Mouse (Mus musculus): ENCODE data around the gene Evc. TPM values are rescaled to one million over a fixed set of nuclear protein-coding genes. Genes with fewer than 3 reads are reported as not detected.
A peak's percentile ranks its signal among the peaks of the same experiment; 100 is the strongest.

Gene Evc
- polyA plus RNA-seq, 1 experiment, result 9.1 TPM

DNA sequence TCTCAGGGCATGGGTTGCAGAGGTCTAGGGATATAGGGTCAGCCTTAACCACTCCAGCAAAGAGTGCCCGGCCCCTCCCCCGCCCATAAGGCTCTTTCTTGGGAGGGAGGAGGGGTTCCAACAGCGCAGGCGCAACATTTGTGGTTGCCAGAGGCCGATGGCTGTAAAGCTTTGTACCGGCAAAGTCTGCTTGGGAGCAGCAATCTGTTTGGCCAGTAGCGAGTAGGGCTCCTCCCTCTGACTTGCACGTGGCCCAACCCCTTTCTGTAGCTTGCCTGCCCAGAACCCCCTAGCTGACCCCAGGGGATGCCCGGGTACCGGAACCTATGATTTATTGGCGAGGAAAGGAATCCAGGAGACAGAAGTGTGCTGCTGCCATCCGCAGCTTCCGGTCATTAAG lies 92.5 kb downstream of the Evc start:
- no peaks in the 10 kb centered on the region for H3K9me3 ChIP-seq (replicated peaks; ENCODE audit: control insufficient read depth, insufficient read depth, low read length, poor library complexity, severe bottlenecking)
- H3K36me3 ChIP-seq (ENCODE audit: control insufficient read depth, insufficient read depth, low read length, poor library complexity, severe bottlenecking), result no peaks in the 10 kb centered on the region
- peak overlapping the region; percentile 40 for H3K4me3 ChIP-seq (ENCODE audit: low read depth, low read length)
- TF ChIP-seq CTCF (IDR thresholded peaks at IDR 0.05; ENCODE audit: low read depth, low read length), result no peak
- TF ChIP-seq POLR2A (IDR thresholded peaks at IDR 0.05; ENCODE audit: insufficient read depth, low read length), result no peak
- TF ChIP-seq EP300 (IDR thresholded peaks at IDR 0.05; ENCODE audit: insufficient read depth, low read depth, low read length), result no peak
- no peak overlapping the region for H3K27ac ChIP-seq (ENCODE audit: insufficient read depth, low read length)
- H3K27me3 ChIP-seq (ENCODE audit: control insufficient read depth, insufficient read depth, low read length, poor library complexity, severe bottlenecking), result no peaks in the 10 kb centered on the region
- peak overlapping the region; percentile 67; the same call in 1 of the 2 replicates for H3K9ac ChIP-seq (ENCODE audit: low read depth, poor library complexity, severe bottlenecking)
- peaks cover 5% of the 10 kb centered on the region for H3K4me1 ChIP-seq (ENCODE audit: control insufficient read depth, insufficient read depth, low read length)

DNA sequence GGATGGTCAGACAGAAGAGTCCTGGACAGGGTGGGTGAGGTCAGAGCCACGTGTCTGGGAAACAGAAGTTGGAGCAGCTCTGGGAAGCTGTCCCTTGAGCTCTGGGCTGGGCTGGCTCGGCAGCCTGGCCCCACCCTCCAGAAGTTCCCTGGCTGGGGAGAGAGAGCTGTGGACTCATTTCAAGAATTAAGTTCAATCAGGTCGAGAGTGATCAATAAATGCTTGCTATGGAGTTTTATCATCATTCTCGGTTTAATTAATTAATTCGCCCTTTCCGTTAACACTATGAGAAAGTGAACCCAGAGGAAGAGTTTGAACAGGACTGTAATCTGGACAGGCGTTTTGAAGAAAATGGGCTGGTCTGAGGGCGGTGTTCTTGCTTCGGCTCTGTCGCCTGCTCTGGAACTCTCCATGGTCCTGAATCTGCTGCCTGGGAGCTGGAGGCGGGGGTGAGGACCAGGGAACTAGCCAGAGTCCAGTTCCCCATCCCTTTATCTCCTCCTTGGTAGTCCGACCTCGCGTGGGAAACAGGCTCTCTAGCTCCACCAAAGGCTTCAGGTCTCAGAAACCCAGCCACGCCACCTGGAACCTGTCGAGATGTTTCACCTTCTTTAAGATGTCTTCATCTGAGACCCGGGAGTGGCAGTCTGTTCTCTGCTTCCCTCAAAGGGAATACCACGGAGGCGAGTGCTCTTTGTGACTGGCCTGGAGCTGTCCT lies 93.4 kb downstream of the Evc start:
- Histone ChIP-seq H3K36me3 (ENCODE audit: control insufficient read depth, insufficient read depth, low read length, poor library complexity, severe bottlenecking) (no peaks in the 10 kb centered on the region), H3K27ac (ENCODE audit: insufficient read depth, low read length) (no peak overlapping the region), H3K4me3 (ENCODE audit: low read depth, low read length) (no peak overlapping the region), H3K4me1 (ENCODE audit: control insufficient read depth, insufficient read depth, low read length) (peaks cover 5% of the 10 kb centered on the region), H3K27me3 (ENCODE audit: control insufficient read depth, insufficient read depth, low read length, poor library complexity, severe bottlenecking) (no peaks in the 10 kb centered on the region), H3K9me3 (replicated peaks; ENCODE audit: control insufficient read depth, insufficient read depth, low read length, poor library complexity, severe bottlenecking) (no peaks in the 10 kb centered on the region), H3K9ac (ENCODE audit: low read depth, poor library complexity, severe bottlenecking) (no peak overlapping the region)
- no peak for TF ChIP-seq CTCF (IDR thresholded peaks at IDR 0.05; ENCODE audit: low read depth, low read length)
- 0 out of 2 replicates have a peak, but pooled peaks have one; percentile 32 for TF ChIP-seq EP300 (IDR thresholded peaks at IDR 0.05; ENCODE audit: insufficient read depth, low read depth, low read length)
- no peak for TF ChIP-seq POLR2A (IDR thresholded peaks at IDR 0.05; ENCODE audit: insufficient read depth, low read length)

DNA sequence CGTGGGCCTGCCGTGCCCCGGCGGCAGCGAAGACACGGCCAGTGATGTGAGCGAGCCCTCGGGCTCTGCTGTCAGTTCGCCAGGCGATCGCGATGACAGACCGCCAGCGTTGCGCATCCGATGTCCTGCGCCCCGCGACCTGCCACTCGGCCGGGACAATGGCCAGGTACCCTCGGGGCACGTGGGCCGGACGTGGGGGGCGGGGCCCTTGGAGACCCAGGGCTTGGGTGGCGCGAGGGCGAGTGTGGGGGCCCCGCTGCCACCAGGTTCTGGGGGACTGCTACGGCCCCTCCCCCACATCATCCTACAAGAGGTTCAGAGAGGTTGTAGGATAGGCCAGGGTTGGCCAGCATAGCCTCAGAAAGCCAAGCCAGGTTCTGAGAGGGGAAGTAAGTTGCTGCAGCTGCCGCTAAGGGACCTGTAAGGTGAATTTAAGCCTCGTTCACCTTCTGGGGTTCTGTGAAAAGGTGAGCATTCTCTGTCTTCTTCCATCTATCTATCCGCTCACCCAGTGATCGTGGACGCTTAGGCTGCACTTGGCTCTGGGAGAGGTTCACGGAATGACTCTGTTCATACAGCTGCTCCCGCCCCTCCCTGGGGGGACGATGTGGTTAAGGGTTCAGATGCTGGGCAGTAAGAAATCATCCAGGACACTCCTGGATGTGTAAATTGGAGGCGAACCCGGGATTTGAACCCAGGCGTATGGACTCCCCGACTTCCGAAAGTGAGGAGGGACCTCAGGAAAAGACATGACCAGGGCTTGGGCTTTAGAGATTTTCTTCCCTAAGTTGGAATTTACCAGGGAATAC lies 94.1 kb downstream of the Evc start:
- H3K4me1 ChIP-seq (ENCODE audit: control insufficient read depth, insufficient read depth, low read length), result peaks cover 5% of the 10 kb centered on the region
- H3K9ac ChIP-seq (ENCODE audit: low read depth, poor library complexity, severe bottlenecking), result peak overlapping the region; percentile 33
- no peaks in the 10 kb centered on the region for H3K9me3 ChIP-seq (replicated peaks; ENCODE audit: control insufficient read depth, insufficient read depth, low read length, poor library complexity, severe bottlenecking)
- H3K27me3 ChIP-seq (ENCODE audit: control insufficient read depth, insufficient read depth, low read length, poor library complexity, severe bottlenecking), result no peaks in the 10 kb centered on the region
- H3K4me3 ChIP-seq (ENCODE audit: low read depth, low read length), result peak overlapping the region; percentile 68
- no peaks in the 10 kb centered on the region for H3K36me3 ChIP-seq (ENCODE audit: control insufficient read depth, insufficient read depth, low read length, poor library complexity, severe bottlenecking)
- no peak for TF ChIP-seq CTCF (IDR thresholded peaks at IDR 0.05; ENCODE audit: low read depth, low read length)
- no peak for TF ChIP-seq EP300 (IDR thresholded peaks at IDR 0.05; ENCODE audit: insufficient read depth, low read depth, low read length)
- TF ChIP-seq POLR2A (IDR thresholded peaks at IDR 0.05; ENCODE audit: insufficient read depth, low read length), result no peak
- H3K27ac ChIP-seq (ENCODE audit: insufficient read depth, low read length), result no peak overlapping the region

DNA sequence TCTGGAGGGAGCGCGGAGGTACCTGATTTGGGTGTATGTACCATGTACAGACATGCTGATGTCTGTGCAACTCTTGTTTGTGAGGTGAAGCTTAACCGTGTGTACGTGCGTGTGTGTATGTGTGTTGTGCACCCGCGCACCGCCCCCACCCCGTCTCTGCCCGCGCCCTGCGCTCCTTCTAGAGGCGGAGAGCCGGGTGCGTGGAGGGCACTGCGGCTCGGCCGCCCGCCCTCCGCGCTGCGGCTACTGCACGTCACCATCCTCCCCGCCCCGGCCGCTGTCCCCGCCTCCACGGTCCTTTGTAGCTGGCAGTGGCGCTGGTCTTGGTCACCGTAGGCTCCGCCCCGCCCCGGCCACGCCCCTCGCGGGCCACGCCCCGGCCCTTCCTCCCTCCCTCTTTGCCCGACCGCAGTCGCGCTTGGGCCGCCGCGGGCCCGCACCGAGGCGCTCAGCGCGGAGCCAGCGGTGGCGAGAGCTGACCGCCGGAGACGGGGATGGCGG lies 95.0 kb downstream of the Evc start, which contains the start of gene Crmp1:
Crmp1 (plus strand) TSS at position 290 of the 501 bp plus-strand sequence.
- H3K9ac ChIP-seq (ENCODE audit: low read depth, poor library complexity, severe bottlenecking), result peak within 1 kb of the TSS; percentile 33
- TF ChIP-seq CTCF (IDR thresholded peaks at IDR 0.05; ENCODE audit: low read depth, low read length), result no peak
- H3K4me3 ChIP-seq (ENCODE audit: low read depth, low read length), result peak within 1 kb of the TSS; percentile 73
- no peaks in the 10 kb centered on the region for H3K27me3 ChIP-seq (ENCODE audit: control insufficient read depth, insufficient read depth, low read length, poor library complexity, severe bottlenecking)
- H3K4me1 ChIP-seq (ENCODE audit: control insufficient read depth, insufficient read depth, low read length), result peaks cover 5% of the 10 kb centered on the region
- no peaks in the 10 kb centered on the region for H3K9me3 ChIP-seq (replicated peaks; ENCODE audit: control insufficient read depth, insufficient read depth, low read length, poor library complexity, severe bottlenecking)
- H3K27ac ChIP-seq (ENCODE audit: insufficient read depth, low read length), result no peak within 1 kb of the TSS
- H3K36me3 ChIP-seq (ENCODE audit: control insufficient read depth, insufficient read depth, low read length, poor library complexity, severe bottlenecking), result no peaks in the 10 kb centered on the region

DNA sequence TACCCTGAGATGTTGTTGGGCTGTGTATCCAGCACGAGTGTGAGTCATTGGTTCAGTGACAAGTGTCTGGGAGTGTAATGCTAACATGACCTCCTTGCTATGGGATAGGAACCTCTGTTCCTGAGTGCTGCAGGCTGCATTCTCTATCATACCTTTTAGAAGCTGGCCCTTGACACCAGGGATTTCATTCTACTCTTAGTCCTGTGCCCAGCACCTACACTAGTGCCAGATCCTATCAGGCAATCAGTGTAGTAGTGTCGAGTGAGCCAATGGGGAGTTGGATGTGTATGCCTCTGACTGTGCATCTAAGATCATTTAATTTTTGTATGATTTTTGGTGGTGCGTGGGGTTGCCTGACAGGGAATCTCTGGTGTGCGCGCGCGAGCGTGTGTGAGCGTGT lies 95.5 kb downstream of the Evc start:
- no peaks in the 10 kb centered on the region for H3K27me3 ChIP-seq (ENCODE audit: control insufficient read depth, insufficient read depth, low read length, poor library complexity, severe bottlenecking)
- H3K36me3 ChIP-seq (ENCODE audit: control insufficient read depth, insufficient read depth, low read length, poor library complexity, severe bottlenecking), result no peaks in the 10 kb centered on the region
- H3K4me1 ChIP-seq (ENCODE audit: control insufficient read depth, insufficient read depth, low read length), result peaks cover 5% of the 10 kb centered on the region
- no peaks in the 10 kb centered on the region for H3K9me3 ChIP-seq (replicated peaks; ENCODE audit: control insufficient read depth, insufficient read depth, low read length, poor library complexity, severe bottlenecking)
- no peak overlapping the region for H3K9ac ChIP-seq (ENCODE audit: low read depth, poor library complexity, severe bottlenecking)
- TF ChIP-seq CTCF (IDR thresholded peaks at IDR 0.05; ENCODE audit: low read depth, low read length) (no peak), POLR2A (IDR thresholded peaks at IDR 0.05; ENCODE audit: insufficient read depth, low read length) (no peak), EP300 (IDR thresholded peaks at IDR 0.05; ENCODE audit: insufficient read depth, low read depth, low read length) (no peak)
- peak overlapping the region; percentile 73 for H3K4me3 ChIP-seq (ENCODE audit: low read depth, low read length)
- H3K27ac ChIP-seq (ENCODE audit: insufficient read depth, low read length), result no peak overlapping the region

DNA sequence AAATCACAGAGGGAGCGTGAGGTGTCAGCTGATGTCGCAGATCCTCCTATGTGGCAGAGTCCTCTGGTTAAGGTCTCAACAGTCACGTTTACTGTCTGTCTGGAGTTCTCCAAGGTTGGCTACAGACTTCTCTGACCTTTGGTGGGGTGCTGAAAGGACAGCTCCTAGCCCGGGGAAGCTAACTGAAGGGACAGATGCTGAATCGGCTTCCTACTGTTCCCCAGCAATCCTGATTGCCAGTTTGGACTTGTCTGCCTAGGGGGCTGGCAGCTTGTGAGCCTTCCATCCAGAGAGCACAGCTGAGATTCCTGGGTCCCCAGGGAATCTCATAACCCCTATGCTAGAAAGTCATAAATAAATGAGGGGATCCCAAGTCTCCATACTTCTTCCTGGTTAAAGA lies 96.1 kb downstream of the Evc start:
- peaks cover 5% of the 10 kb centered on the region for H3K4me1 ChIP-seq (ENCODE audit: control insufficient read depth, insufficient read depth, low read length)
- H3K4me3 ChIP-seq (ENCODE audit: low read depth, low read length), result no peak overlapping the region
- H3K9me3 ChIP-seq (replicated peaks; ENCODE audit: control insufficient read depth, insufficient read depth, low read length, poor library complexity, severe bottlenecking), result no peaks in the 10 kb centered on the region
- H3K36me3 ChIP-seq (ENCODE audit: control insufficient read depth, insufficient read depth, low read length, poor library complexity, severe bottlenecking), result no peaks in the 10 kb centered on the region
- no peak overlapping the region for H3K9ac ChIP-seq (ENCODE audit: low read depth, poor library complexity, severe bottlenecking)
- H3K27ac ChIP-seq (ENCODE audit: insufficient read depth, low read length), result no peak overlapping the region
- TF ChIP-seq POLR2A (IDR thresholded peaks at IDR 0.05; ENCODE audit: insufficient read depth, low read length) (no peak), EP300 (IDR thresholded peaks at IDR 0.05; ENCODE audit: insufficient read depth, low read depth, low read length) (0 out of 2 replicates have a peak, but pooled peaks have one; percentile 15)
- no peaks in the 10 kb centered on the region for H3K27me3 ChIP-seq (ENCODE audit: control insufficient read depth, insufficient read depth, low read length, poor library complexity, severe bottlenecking)

Other genes starting within 250 kb of the Evc start
- 17.0 and 17.4 TPM in 2 replicates for gene Crmp1, start 95.0 kb downstream of the Evc start, polyA plus RNA-seq (2011; ENCODE audit: insufficient read depth, insufficient read length, low read depth, missing spikeins)
- gene Evc2, start 1.6 kb upstream of the Evc start, polyA plus RNA-seq (2011; ENCODE audit: insufficient read depth, insufficient read length, low read depth, missing spikeins), result 12.7 and 15.8 TPM in 2 replicates

Measured in ES-Bruce4 (cell line).